8 mouse cellular contexts compared by ENCODE assay signal in genomic region chr9:7872775-7873439, GRCm38 (mm10). TPM values are rescaled to one million over a fixed set of nuclear protein-coding genes. Genes with fewer than 3 reads are reported as not detected.
DNase-seq lines count a peak whose midpoint lies in the region; ATAC-seq and TF ChIP-seq lines count a peak whose summit lies in the region.

Birc3 (minus strand) TSS chr9:7873186.

- peak within 1 kb of the TSS; percentile 68 for H3K9ac ChIP-seq in embryonic facial prominence, embryonic 12.5 days
- peak within 1 kb of the TSS; percentile 75 for H3K9ac ChIP-seq in liver, embryonic 13.5 days

- no peaks in the 10 kb centered on the region for H3K36me3 ChIP-seq in embryonic facial prominence, embryonic 12.5 days
- H3K36me3 ChIP-seq in kidney, adult 2 months (ENCODE audit: control insufficient read depth, insufficient read depth, low read length): no peaks in the 10 kb centered on the region
- H3K36me3 ChIP-seq in liver, embryonic 13.5 days: 0 out of 2 replicates have a peak, but pooled peaks cover 1% of the 10 kb centered on the region
- no peaks in the 10 kb centered on the region for H3K36me3 ChIP-seq in testis, adult 2 months (ENCODE audit: control insufficient read depth, insufficient read depth, low read length)

- H3K27me3 ChIP-seq in embryonic facial prominence, embryonic 12.5 days: no peaks in the 10 kb centered on the region
- no peaks in the 10 kb centered on the region for H3K27me3 ChIP-seq in kidney, adult 2 months (replicated peaks; ENCODE audit: control insufficient read depth, insufficient read depth, low read length)
- no peaks in the 10 kb centered on the region for H3K27me3 ChIP-seq in liver, embryonic 13.5 days
- no peaks in the 10 kb centered on the region for H3K27me3 ChIP-seq in testis, adult 2 months (ENCODE audit: control insufficient read depth, insufficient read depth, low read length)

- DNase-seq in left cerebral cortex, adult 18-20 months (ENCODE audit: low spot score in 2 of 2): peak; percentile 17
- no peak for DNase-seq in left cerebral cortex, adult 11 months (ENCODE audit: low spot score)
- peak; percentile 79 for DNase-seq in heart, adult 8-10 months (ENCODE audit: low spot score)
- peak; percentile 86 for DNase-seq in kidney, adult 2 months
- peak; percentile 73 for DNase-seq in liver, embryonic 13.5 days
- peak; percentile 96 for DNase-seq in naive thymus-derived CD4-positive, alpha-beta T cell, adult 2 months (ENCODE audit: low read depth)

- peak within 1 kb of the TSS; percentile 88 for H3K4me2 ChIP-seq in embryonic facial prominence, embryonic 12.5 days (replicated peaks)
- peak within 1 kb of the TSS; percentile 78 for H3K4me2 ChIP-seq in liver, embryonic 13.5 days

- peak; percentile 84; the same call in 1 of the 2 replicates for ATAC-seq in embryonic facial prominence, embryonic 12.5 days (ENCODE audit: insufficient number of reproducible peaks, insufficient read depth, low FRiP score, low TSS enrichment)
- ATAC-seq in liver, embryonic 13.5 days (ENCODE audit: low read depth): peak; percentile 99

- no peak for TF ChIP-seq POLR2A in kidney, adult 2 months (IDR thresholded peaks at IDR 0.05; ENCODE audit: low read depth, low read length)
- TF ChIP-seq POLR2A in testis, adult 2 months (IDR thresholded peaks at IDR 0.05; ENCODE audit: control insufficient read depth, low read depth, low read length): peak; percentile 36; the same call in 1 of the 2 replicates

- no peak for TF ChIP-seq CTCF in kidney, adult 2 months (conservative IDR thresholded peaks at IDR 0.05; ENCODE audit: insufficient read depth, insufficient read length, low read depth, low read length)
- TF ChIP-seq CTCF in testis, adult 2 months (IDR thresholded peaks at IDR 0.05; ENCODE audit: control insufficient read depth, insufficient read depth, insufficient replicate concordance, low read depth, low read length): no peak

- 3% methylated on average over 26 of the region's 26 CpGs for WGBS in embryonic facial prominence, embryonic 12.5 days
- 1% methylated on average over 26 of the region's 26 CpGs for WGBS in kidney, adult 2 months
- 1% methylated on average over 26 of the region's 26 CpGs for WGBS in liver, embryonic 13.5 days (ENCODE audit: insufficient replicate concordance)

- H3K27ac ChIP-seq in embryonic facial prominence, embryonic 12.5 days: peak within 1 kb of the TSS; percentile 73
- H3K27ac ChIP-seq in kidney, adult 2 months (ENCODE audit: insufficient read depth, low read depth, low read length): peak within 1 kb of the TSS; percentile 91
- peak within 1 kb of the TSS; percentile 83 for H3K27ac ChIP-seq in liver, embryonic 13.5 days
- H3K27ac ChIP-seq in testis, adult 2 months (ENCODE audit: control insufficient read depth, insufficient read depth, low read depth, low read length): peak within 1 kb of the TSS; percentile 88

- H3K4me3 ChIP-seq in embryonic facial prominence, embryonic 12.5 days: peak within 1 kb of the TSS; percentile 55
- peak within 1 kb of the TSS; percentile 87 for H3K4me3 ChIP-seq in kidney, adult 2 months (ENCODE audit: insufficient read depth, low read depth, low read length)
- H3K4me3 ChIP-seq in liver, embryonic 13.5 days (replicated peaks): peak within 1 kb of the TSS; percentile 65
- peak within 1 kb of the TSS; percentile 88 for H3K4me3 ChIP-seq in testis, adult 2 months (ENCODE audit: control insufficient read depth, low read depth, low read length)

- H3K4me1 ChIP-seq in embryonic facial prominence, embryonic 12.5 days: peaks cover 9% of the 10 kb centered on the region; the same call in 1 of the 2 replicates
- H3K4me1 ChIP-seq in kidney, adult 2 months (ENCODE audit: control insufficient read depth, insufficient read depth, low read length): no peaks in the 10 kb centered on the region; the same call in 1 of the 2 replicates
- peaks cover 41% of the 10 kb centered on the region for H3K4me1 ChIP-seq in liver, embryonic 13.5 days (replicated peaks)
- H3K4me1 ChIP-seq in testis, adult 2 months (ENCODE audit: control insufficient read depth, insufficient read depth, low read length): peaks cover 5% of the 10 kb centered on the region

- H3K9me3 ChIP-seq in embryonic facial prominence, embryonic 12.5 days: no peaks in the 10 kb centered on the region
- no peaks in the 10 kb centered on the region for H3K9me3 ChIP-seq in liver, embryonic 13.5 days (replicated peaks)

RNA-seq across cellular contexts. Expression of gene Birc3, which starts in this region (rescaled TPM):
- total RNA-seq in left cerebral cortex, adult 18-20 months (2021): 1 to 10 TPM; 2.0 to 2.7 TPM
- 8.7 and 8.8 TPM in 2 replicates for polyA plus RNA-seq in embryonic facial prominence, embryonic 12.5 days (2016; fragmentation: Nextera tagmentation; extraction: Ambion mirVana)
- total RNA-seq in heart, adult 8-10 months (2022): 10 to 100 TPM in 3 of 4 experiments, 1 to 10 TPM in 1; 8.0 to 11.3 (median 10.9) TPM
- polyA plus RNA-seq in kidney, adult 2 months (2012; rRNA removed): 6.5 and 9.2 TPM in 2 replicates
- 4.8 and 5.7 TPM in 2 replicates for polyA plus RNA-seq in liver, embryonic 13.5 days (2015; fragmentation: Nextera tagmentation; extraction: Ambion mirVana)
- polyA plus RNA-seq in testis, adult 2 months (2012; rRNA removed): 1.9 and 2.7 TPM in 2 replicates
